Mouse (Mus musculus): ENCODE data around the gene Szt2.

The Szt2 gene

GRCm38 (mm10) chr4:118409142-118409900 lies at the start of gene Szt2, which contains the start of gene Med8:
Gene Szt2 (minus strand): TSS chr4:118409273.
Gene Med8 (plus strand): TSS chr4:118409337.
- in situ Hi-C loops (cut with MseI, MboI): no loop called here

GRCm38 (mm10) chr4:118457345-118457975 lies 48.4 kb upstream of the Szt2 start, which contains the start of gene Mpl:
Gene Mpl (minus strand): TSS chr4:118457513.
- in situ Hi-C loops (cut with MseI, MboI): no loop called here

- in situ Hi-C loops (cut with MseI, MboI): loop anchor here (5.0 to 10.0 kb wide), 2 partner anchors 56 to 118 kb away; no protein-coding TSS in a partner anchor
Observed at GRCm38 (mm10) chr4:118446415-118447153, 37.5 kb upstream of the Szt2 start.

GRCm38 (mm10) chr4:118445781-118446414 lies 36.8 kb upstream of the Szt2 start:
- in situ Hi-C loops (cut with MseI, MboI): loop anchor here (5.0 to 10.0 kb wide), 2 partner anchors 56 to 119 kb away; no protein-coding TSS in a partner anchor

GRCm38 (mm10) chr4:118445088-118445487 lies 36.0 kb upstream of the Szt2 start:
- in situ Hi-C loops (cut with MseI, MboI): loop anchor here (5.0 to 10.0 kb wide), 2 partner anchors 57 to 120 kb away; no protein-coding TSS in a partner anchor

GRCm38 (mm10) chr4:118437829-118438253 lies 28.8 kb upstream of the Szt2 start:
- in situ Hi-C loops (cut with MseI, MboI): no loop called here

- in situ Hi-C loops (cut with MseI, MboI): no loop called here
Observed at GRCm38 (mm10) chr4:118436820-118437603, 27.9 kb upstream of the Szt2 start, which contains the start of gene Cdc20. Gene Cdc20 (minus strand): TSS chr4:118437352.

GRCm38 (mm10) chr4:118432332-118432731 lies 23.3 kb upstream of the Szt2 start:
- in situ Hi-C loops (cut with MseI, MboI): no loop called here

GRCm38 (mm10) chr4:118429215-118429895 lies 20.3 kb upstream of the Szt2 start:
- in situ Hi-C loops (cut with MseI, MboI): no loop called here

- in situ Hi-C loops (cut with MseI, MboI): no loop called here
Observed at GRCm38 (mm10) chr4:118428531-118429214, 19.6 kb upstream of the Szt2 start.

GRCm38 (mm10) chr4:118427768-118428451 lies 18.8 kb upstream of the Szt2 start, which contains the start of gene Elovl1:
Gene Elovl1 (plus strand): TSS chr4:118428093.
- in situ Hi-C loops (cut with MseI, MboI): no loop called here

GRCm38 (mm10) chr4:118427415-118427767 lies 18.3 kb upstream of the Szt2 start:
- in situ Hi-C loops (cut with MseI, MboI): no loop called here

- in situ Hi-C loops (cut with MseI, MboI): no loop called here
Observed at GRCm38 (mm10) chr4:118425374-118425773, 16.3 kb upstream of the Szt2 start.

- in situ Hi-C loops (cut with MseI, MboI): no loop called here
Observed at GRCm38 (mm10) chr4:118424541-118425160, 15.6 kb upstream of the Szt2 start.

GRCm38 (mm10) chr4:118421384-118421783 lies 12.3 kb upstream of the Szt2 start:
- in situ Hi-C loops (cut with MseI, MboI): no loop called here

- in situ Hi-C loops (cut with MseI, MboI): no loop called here
Observed at GRCm38 (mm10) chr4:118417112-118417797, 8.2 kb upstream of the Szt2 start.

GRCm38 (mm10) chr4:118416329-118416728 lies 7.3 kb upstream of the Szt2 start:
- in situ Hi-C loops (cut with MseI, MboI): no loop called here

GRCm38 (mm10) chr4:118415779-118416178 lies 6.7 kb upstream of the Szt2 start:
- in situ Hi-C loops (cut with MseI, MboI): no loop called here

Data from mouse trophoblast stem cell (cell line).